Mouse (Mus musculus) heart, postnatal 0 days (tissue): ENCODE data around the gene Prune2.

Experiments
- CTCF ChIP-seq: IDR thresholded peaks from 2 replicates; pipeline ENCODE4 v1.5.1; 2016; ENCODE audit warnings: antibody characterized with exemption, control low read depth, low read depth
- EP300 ChIP-seq: IDR thresholded peaks from 2 replicates; pipeline ENCODE4 v1.6.1; 2016; ENCODE audit warnings: antibody characterized with exemption, low read depth

GRCm38 (mm10) chr19:17140016-17140914 is 184.3 kb downstream of the Prune2 start:
- no peak for TF ChIP-seq CTCF
- no peak for TF ChIP-seq EP300
